Mouse (Mus musculus): ENCODE measurements around the gene Slc10a4. TPM values are rescaled to one million over a fixed set of nuclear protein-coding genes. Genes with fewer than 3 reads are reported as not detected.
"Not testable (repeated sequence)": the region's sequence is repeated elsewhere in the genome, so short reads cannot be mapped to it uniquely, and the experiment has no call there.

Slc10a4 gene
- total RNA-seq, 2 experiments from 2014 or later, result not detected

- intact Hi-C loops (cut with DNase I); DNase-seq: not testable (repeated sequence)
Measured at GRCm38 (mm10) chr5:73012884-73013610, 6.4 kb downstream of the Slc10a4 start.

- DNase-seq; intact Hi-C loops (cut with DNase I): not testable (repeated sequence)
Measured at GRCm38 (mm10) chr5:73013611-73014287, 7.1 kb downstream of the Slc10a4 start.

GRCm38 (mm10) chr5:73014745-73015144 is 8.1 kb downstream of the Slc10a4 start:
- no peak for DNase-seq
- intact Hi-C loops (cut with DNase I), result loop anchor here (5.0 kb wide), 1 partner anchor 432 kb away; the partner anchor contains the start of gene Zar1

- no peak for DNase-seq
- intact Hi-C loops (cut with DNase I), result no loop called here
Measured at GRCm38 (mm10) chr5:73023801-73024200, 17.1 kb downstream of the Slc10a4 start.

- intact Hi-C loops (cut with DNase I), result no loop called here
- no peak for DNase-seq
Measured at GRCm38 (mm10) chr5:73028646-73029045, 22.0 kb downstream of the Slc10a4 start.

GRCm38 (mm10) chr5:73032481-73032880 is 25.8 kb downstream of the Slc10a4 start:
- intact Hi-C loops (cut with DNase I), result no loop called here
- DNase-seq, result no peak

- DNase-seq, result no peak
- intact Hi-C loops (cut with DNase I), result no loop called here
Measured at GRCm38 (mm10) chr5:73044055-73044454, 37.4 kb downstream of the Slc10a4 start.

- intact Hi-C loops (cut with DNase I), result no loop called here
- DNase-seq, result no peak
Measured at GRCm38 (mm10) chr5:73047651-73048245, 41.1 kb downstream of the Slc10a4 start.

- intact Hi-C loops (cut with DNase I), result loop anchor here (5.0 kb wide), 1 partner anchor 72 kb away; no protein-coding TSS in a partner anchor
- DNase-seq, result no peak
Measured at GRCm38 (mm10) chr5:73053933-73054332, 47.2 kb downstream of the Slc10a4 start.

- intact Hi-C loops (cut with DNase I), result loop anchor here (5.0 kb wide), 1 partner anchor 326 kb away; no protein-coding TSS in a partner anchor
- DNase-seq, result peak in 1 of 2 experiments; percentile 10
Measured at GRCm38 (mm10) chr5:73056457-73056856, 49.8 kb downstream of the Slc10a4 start.

GRCm38 (mm10) chr5:73056937-73057336 is 50.3 kb downstream of the Slc10a4 start:
- intact Hi-C loops (cut with DNase I), result loop anchor here (5.0 kb wide), 1 partner anchor 325 kb away; no protein-coding TSS in a partner anchor

GRCm38 (mm10) chr5:73061506-73062155 is 54.9 kb downstream of the Slc10a4 start:
- intact Hi-C loops (cut with DNase I), result no loop called here
- DNase-seq, result no peak

More at GRCm38 (mm10) chr5:73056937-73057336, 50.3 kb downstream of the Slc10a4 start:
- DNase-seq, result no peak

Other genes starting within 250 kb of the Slc10a4 start
- gene Tec, start 138.4 kb upstream of the Slc10a4 start, total RNA-seq (2021), result 10 to 100 TPM in 1 of 2 experiments, 1 to 10 TPM in 1; 8.0 to 10.8 TPM
- 100 to 1,000 TPM; 128 to 131 TPM for gene Slain2, start 92.6 kb upstream of the Slc10a4 start, total RNA-seq (2021)
- gene Gm10135, start 32.2 kb upstream of the Slc10a4 start, total RNA-seq (2021), result not detected
- gene Fryl, start 249.7 kb downstream of the Slc10a4 start, total RNA-seq (2021), result 10 to 100 TPM; 47.4 to 51.3 TPM